Mouse (Mus musculus) brain, embryonic 18.5 days (tissue): ENCODE results near the gene Gm20388.
"Not testable (repeated sequence)": the region's sequence is repeated elsewhere in the genome, so short reads cannot be mapped to it uniquely, and the experiment has no call there.

Experiments
- DNase-seq: peaks from one replicate; pipeline ENCODE4 v3.0.0-alpha.2; 2012; ENCODE audit warnings: low read depth, low spot score

The Gm20388 gene

GRCm38 (mm10) chr8:123929026-123929425 lies 4018.4 kb downstream of the Gm20388 start:
- no peak for DNase-seq

- peak; percentile 97 for DNase-seq
Measured at GRCm38 (mm10) chr8:123948942-123949685, 4038.5 kb downstream of the Gm20388 start, which contains the start of gene Nup133. Gene Nup133, minus strand, starts transcription at chr8:123949265.

DNA sequence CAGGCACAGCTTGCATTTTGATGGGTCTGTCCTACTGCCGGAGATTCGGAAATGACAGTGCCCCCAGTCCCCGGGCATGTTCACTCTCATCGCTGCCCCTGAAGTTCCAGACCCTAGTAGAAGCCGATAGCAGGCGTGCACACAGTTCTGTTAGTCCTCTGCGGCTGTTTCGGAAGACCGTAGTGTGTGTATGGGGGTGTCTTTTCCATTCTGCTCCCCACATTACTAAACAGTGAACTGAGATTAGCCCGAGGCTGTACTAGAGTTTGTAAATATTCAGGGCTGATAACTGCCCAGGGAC lies 4039.0 kb downstream of the Gm20388 start:
- DNase-seq: no peak

DNA sequence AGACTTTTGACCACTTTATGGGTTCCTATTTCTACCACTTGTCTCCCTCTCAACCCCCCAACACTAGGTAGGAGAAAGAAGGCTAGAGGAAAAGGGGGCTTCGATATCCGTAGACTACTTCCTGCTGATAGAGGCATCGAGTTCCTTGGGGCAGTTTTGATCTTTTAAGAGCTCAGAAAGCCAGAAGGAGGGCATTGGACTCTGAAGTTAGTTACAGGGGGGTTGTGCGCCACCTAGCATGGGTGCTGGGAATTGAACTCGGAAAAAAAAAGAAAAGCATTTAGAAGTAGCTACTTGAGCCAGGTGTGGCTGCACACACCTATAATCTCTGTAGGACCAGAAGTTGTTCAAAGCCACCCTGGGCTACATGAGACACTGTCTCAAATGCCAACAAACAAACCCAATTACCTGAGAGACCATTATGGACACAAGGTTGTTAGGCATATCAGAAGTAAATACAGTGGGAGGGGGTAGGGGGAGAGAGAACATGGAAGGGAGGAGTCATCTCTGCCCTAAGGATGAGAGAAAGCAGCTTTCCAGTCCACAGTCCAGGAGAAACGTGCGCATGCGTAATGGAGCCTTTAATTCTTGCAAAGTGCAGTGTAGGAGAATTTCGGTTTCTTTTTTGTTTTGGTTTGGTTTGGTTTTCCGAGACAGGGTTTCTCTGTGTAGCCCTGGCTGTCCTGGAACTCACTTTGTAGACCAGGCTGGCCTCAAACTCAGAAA lies 4039.6 kb downstream of the Gm20388 start:
- no peak for DNase-seq

- DNase-seq: no peak
Measured at GRCm38 (mm10) chr8:123953686-123954085, 4043.0 kb downstream of the Gm20388 start.

GRCm38 (mm10) chr8:123954246-123954645 lies 4043.6 kb downstream of the Gm20388 start:
- no peak for DNase-seq

DNA sequence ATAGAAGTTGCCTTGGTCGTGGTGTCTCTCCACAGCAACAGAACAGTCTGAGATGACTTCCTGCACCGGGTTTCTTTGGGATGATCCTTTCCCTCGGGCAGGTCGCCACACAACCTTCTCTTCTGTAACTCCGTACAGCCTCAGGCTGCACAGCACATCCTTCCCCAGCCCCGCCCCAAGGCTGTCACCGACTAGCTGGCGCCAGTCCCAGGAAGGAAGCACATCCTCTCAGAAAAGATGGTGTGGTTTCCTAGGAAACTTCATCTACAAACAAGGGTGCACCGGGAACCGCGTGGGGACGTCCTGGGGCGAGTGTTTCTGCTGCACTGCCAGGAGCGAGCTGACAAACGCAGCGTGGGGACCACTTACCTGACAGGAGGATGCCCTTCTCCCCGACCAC lies 4047.5 kb downstream of the Gm20388 start:
- DNase-seq: no peak

DNA sequence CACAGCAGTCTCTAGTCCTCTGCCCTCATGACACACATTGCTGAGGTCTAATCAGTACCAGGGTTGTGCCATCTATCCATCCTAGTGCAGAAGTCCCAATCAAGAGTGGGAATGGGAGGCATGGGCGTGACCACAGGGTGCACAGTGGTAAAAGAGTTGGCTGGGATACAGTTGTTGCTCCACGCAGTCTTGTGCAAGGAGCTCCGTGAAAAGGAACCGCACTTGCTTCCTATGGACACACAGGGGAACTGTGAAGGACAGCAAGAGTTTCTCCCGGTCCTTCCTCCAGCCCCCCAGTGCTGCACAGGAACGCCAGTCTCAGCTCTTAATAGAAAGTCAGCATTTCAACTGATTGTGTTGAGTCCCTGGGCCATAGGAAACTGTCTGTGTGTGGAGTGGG lies 4048.8 kb downstream of the Gm20388 start:
- DNase-seq: no peak

DNA sequence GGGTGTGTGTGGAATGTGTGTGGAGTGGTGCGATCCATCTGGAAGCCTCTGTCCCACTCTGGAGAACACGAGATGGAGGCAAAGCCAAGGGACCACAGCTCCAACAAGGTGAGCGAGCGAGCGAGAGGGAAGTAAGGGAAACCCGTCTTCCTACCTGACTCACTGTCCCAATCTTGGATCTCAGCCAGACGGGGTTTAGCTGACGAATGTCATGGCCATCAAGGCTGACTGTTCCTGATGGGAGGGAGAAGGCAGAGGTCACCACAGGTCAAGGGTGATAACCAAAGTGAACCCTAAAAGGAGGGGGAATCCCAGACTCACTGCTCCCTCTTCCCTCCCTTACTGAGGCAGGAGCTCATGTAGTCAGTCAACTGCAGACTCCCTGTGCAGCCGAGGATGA lies 4049.4 kb downstream of the Gm20388 start:
- DNase-seq: no peak

DNA sequence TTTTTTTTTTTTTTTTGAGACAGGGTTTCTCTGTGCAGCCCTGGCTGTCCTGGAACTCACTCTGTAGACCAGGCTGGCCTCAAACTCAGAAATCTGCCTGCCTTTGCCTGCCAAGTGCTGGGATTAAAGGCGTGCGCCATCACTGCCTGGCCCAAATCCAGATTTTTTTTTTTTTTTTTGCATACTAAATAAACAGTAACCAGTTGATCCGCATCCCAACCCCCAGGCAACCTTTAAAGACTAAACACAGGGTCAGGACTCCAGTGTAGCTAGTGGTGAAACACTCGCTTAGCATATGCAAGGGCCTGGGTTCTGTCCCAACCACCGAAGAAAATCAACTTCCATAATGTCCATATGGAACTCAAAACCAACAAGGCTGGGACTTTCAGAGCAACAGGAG lies 4049.9 kb downstream of the Gm20388 start:
- not testable (repeated sequence) for DNase-seq

DNA sequence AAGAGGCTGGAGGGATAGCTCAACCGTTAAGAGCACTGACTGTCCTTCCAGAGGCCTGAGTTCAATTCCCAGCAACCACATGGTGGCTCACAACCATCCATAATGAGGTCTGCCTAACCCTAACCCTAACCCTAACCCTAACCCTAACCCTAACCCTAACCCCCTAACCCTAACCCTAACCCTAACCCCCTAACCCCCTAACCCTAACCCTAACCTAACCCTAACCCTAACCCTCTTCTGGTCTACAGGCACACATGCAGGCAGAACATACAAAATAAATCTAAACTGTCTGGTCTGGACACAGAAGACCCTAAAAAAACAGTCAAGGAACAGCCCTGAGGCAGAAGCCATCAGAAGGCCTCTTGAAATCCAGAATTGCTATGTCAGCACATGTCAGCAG lies 4050.7 kb downstream of the Gm20388 start:
- no peak for DNase-seq

- no peak for DNase-seq
Measured at GRCm38 (mm10) chr8:123966896-123967295, 4056.3 kb downstream of the Gm20388 start.

DNA sequence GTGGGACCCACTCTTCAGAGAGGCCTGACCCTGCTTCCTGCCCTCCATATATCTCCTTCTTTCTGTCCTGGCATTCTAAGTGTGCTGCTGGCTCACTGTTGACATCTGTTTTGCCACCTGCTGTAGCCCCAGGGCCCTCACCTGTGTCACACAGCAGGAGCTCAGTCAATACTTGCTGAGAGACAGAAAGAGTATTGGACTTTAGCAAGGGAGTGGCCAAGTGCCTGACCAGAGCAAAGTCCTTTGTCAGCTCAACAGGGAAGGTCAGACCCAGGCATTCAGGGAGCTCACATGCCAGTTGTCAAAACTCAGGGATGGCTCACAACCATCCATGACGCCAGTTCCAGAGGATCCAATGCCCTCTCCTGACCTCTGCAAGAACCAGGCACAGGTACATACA lies 4062.9 kb downstream of the Gm20388 start:
- no peak for DNase-seq

- no peak for DNase-seq
Measured at GRCm38 (mm10) chr8:123977499-123977898, 4066.9 kb downstream of the Gm20388 start.

DNA sequence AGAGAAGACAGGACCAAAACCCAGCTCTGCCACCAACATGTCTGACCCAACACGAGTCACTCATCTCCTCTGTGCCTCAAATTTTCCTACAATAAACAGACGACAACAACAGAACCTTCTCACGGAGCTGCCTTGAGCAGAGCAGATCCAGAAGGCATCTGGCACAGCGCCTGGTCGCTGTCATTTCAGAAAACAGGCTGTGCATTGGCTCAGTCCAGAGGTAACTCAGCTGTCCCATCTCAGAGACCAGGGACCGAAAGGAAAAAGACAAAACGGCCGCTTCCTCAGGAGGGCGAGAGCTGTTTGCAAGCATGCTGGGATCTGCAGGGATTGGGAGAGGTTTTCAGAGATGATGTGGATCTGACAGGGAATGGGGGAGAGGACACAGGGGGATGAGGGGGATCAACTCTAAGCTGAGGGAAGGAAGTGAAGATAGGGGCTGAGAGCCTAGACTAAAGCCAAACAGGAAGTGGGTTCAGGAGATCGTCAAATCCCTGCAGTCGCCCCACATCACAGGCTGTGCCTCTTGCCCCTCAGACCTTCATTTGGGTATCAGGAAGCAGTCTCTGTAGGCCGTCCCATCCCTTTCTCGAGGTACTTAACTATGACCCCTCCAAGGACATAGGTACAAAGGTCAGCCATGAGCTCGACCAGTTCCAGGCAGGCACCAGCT lies 4067.7 kb downstream of the Gm20388 start:
- no peak for DNase-seq

DNA sequence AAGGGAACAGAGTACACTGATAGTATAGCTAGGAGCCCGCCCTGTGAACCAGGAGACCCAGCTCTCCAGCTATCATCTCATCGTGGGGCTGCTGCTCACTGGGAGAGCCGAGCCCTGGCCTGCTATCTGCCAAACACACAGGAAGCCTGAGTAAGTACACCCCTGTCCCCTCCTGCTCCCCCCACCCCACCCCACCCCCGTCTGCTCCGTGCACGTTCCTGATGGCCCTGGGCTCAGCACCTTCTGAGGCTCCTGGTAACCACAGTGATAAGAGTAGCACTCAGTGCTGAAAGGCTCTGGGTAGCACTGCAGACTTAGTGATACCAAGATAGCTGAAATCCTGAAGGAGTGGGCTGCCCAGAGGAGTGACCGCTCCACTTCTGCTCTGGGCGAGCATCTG lies 4068.3 kb downstream of the Gm20388 start:
- no peak for DNase-seq

GRCm38 (mm10) chr8:123980239-123980638 lies 4069.6 kb downstream of the Gm20388 start:
- DNase-seq: no peak

- DNase-seq: no peak
Measured at GRCm38 (mm10) chr8:123981674-123982073, 4071.0 kb downstream of the Gm20388 start.

DNA sequence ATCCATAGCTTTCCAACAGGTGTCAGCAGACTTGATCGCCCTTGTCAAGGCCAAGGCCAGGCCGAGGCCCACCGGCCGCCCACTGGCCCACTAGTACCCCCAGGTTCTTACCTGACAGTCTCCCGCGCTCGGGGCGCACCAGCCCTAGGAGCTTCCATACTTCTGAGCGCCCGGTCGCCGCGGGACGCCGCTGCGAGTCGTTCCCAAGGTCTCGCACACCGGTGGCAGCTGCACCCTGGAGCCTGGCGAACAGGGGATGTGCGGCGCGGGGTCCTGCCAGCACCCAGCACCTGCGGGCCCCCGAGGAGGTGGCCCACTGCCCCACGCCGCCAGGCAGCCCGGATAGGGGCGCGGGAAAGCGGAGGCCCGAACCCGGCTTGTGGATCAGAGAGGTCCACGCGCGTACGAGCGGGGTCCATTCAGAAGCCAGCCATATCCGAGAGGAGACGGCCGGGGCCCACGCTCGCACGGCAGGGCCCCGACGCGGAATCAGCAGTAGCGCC lies 4071.7 kb downstream of the Gm20388 start:
- DNase-seq: no peak

DNA sequence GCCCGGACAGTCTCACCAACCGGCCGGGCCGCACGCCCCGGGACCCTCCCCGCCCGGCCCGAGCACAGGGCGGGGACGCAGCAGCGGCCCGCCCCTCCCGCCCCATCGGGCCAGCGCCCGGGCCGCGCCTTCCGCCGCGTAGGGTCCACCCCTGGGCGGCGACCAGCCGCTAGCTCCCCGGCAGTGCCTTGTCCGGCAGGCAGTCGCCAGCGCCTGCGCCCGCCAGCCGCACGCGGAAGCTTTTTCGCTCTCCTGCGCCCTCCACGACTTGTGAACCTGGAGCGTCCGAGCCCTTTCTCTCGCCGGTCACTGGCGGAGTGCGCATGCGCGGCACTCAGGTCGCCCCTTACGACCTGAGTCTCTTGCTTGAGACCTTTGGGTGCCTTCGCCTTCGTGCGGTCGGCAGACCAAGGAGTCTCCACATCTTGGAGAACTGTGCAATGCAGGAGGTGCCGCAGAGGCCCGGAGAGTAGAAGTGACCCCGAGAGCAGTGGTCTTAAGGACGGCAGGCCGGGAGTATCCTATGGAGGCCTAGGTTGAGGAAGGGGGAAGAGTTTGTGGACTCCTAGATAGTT lies 4072.3 kb downstream of the Gm20388 start, which contains the start of gene Abcb10:
Abcb10 (minus strand) TSS at position 297 of the 575 bp plus-strand sequence.
- no peak for DNase-seq

DNA sequence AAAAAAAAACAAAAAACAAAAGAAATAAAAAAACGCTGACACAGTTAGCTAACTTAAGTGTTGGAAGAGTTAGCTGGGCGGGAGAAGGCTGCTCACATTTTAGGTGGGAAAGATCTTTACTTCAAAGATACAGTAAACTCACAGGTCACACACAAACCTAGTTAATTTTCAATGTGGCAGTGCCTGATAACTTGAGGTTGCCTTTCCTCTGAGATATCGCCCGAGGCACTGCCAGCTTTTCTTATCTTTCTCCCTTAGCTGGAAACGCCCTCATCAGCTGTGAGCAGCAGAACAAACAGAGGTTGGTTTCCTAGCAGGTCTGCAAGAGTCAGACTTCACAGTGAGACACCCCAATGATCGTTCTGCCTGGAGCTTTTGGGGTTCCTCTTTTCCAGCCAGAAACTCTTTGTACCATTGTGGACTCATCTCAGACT lies 4078.0 kb downstream of the Gm20388 start:
- DNase-seq: no peak

DNA sequence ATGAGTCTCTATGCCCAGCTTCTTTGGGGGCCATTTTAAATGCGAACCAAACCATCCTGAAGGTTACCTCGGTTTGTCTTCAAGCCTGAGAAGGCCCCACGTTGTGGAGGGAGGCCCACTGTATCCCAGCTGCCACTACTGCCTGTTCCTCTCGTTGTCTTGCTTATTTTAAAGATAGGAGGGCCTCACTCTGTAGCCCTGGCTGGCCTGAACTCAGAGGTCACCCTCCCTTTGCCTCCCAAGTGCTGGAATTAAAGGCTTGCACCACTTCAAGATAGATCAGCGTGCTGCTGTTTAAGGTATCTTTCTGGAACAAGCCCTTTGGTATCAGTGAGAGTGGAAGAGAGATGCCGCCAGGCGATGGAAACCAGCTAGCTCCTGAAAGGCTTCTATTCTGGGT lies 4078.5 kb downstream of the Gm20388 start:
- DNase-seq: no peak
